Mouse (Mus musculus): ENCODE data around the gene Sh3bp2. TPM values are rescaled to one million over a fixed set of nuclear protein-coding genes. Genes with fewer than 3 reads are reported as not detected.
A peak's percentile ranks its signal among the peaks of the same experiment; 100 is the strongest.
"Not testable (repeated sequence)": the region's sequence is repeated elsewhere in the genome, so short reads cannot be mapped to it uniquely, and the experiment has no call there.

Gene Sh3bp2
- polyA plus RNA-seq, 2 experiments from 2014 or later = 4.0 to 9.6 TPM

GRCm38 (mm10) chr5:34573268-34574221 lies 47.9 kb downstream of the Sh3bp2 start, which contains the start of gene Add1:
Gene Add1 (plus strand): TSS chr5:34573664.
- ATAC-seq = peak; percentile 87

- no peak for ATAC-seq
Measured at GRCm38 (mm10) chr5:34574721-34575120, 49.1 kb downstream of the Sh3bp2 start.

- no peak for ATAC-seq
Measured at GRCm38 (mm10) chr5:34576286-34576685, 50.6 kb downstream of the Sh3bp2 start.

GRCm38 (mm10) chr5:34578038-34578655 lies 52.5 kb downstream of the Sh3bp2 start:
- ATAC-seq = no peak

GRCm38 (mm10) chr5:34579377-34579776 lies 53.7 kb downstream of the Sh3bp2 start:
- ATAC-seq = no peak

GRCm38 (mm10) chr5:34581671-34582313 lies 56.2 kb downstream of the Sh3bp2 start:
- ATAC-seq = not testable (repeated sequence)

- no peak for ATAC-seq
Measured at GRCm38 (mm10) chr5:34582314-34582675, 56.7 kb downstream of the Sh3bp2 start.

- ATAC-seq = no peak
Measured at GRCm38 (mm10) chr5:34585216-34585615, 59.6 kb downstream of the Sh3bp2 start.

- ATAC-seq = no peak
Measured at GRCm38 (mm10) chr5:34587881-34588280, 62.2 kb downstream of the Sh3bp2 start.

GRCm38 (mm10) chr5:34590059-34590458 lies 64.4 kb downstream of the Sh3bp2 start:
- ATAC-seq = no peak

GRCm38 (mm10) chr5:34590702-34591101 lies 65.1 kb downstream of the Sh3bp2 start:
- ATAC-seq = no peak

GRCm38 (mm10) chr5:34591388-34592004 lies 65.9 kb downstream of the Sh3bp2 start:
- no peak for ATAC-seq

- not testable (repeated sequence) for ATAC-seq
Measured at GRCm38 (mm10) chr5:34592224-34592623, 66.6 kb downstream of the Sh3bp2 start.

- no peak for ATAC-seq
Measured at GRCm38 (mm10) chr5:34592666-34593065, 67.0 kb downstream of the Sh3bp2 start.

GRCm38 (mm10) chr5:34593202-34593727 lies 67.6 kb downstream of the Sh3bp2 start:
- no peak for ATAC-seq

GRCm38 (mm10) chr5:34604576-34604975 lies 78.9 kb downstream of the Sh3bp2 start:
- ATAC-seq = no peak

GRCm38 (mm10) chr5:34607100-34607880 lies 81.7 kb downstream of the Sh3bp2 start:
- ATAC-seq = no peak

- no peak for ATAC-seq
Measured at GRCm38 (mm10) chr5:34608226-34608625, 82.6 kb downstream of the Sh3bp2 start.

GRCm38 (mm10) chr5:34609966-34610365 lies 84.3 kb downstream of the Sh3bp2 start:
- ATAC-seq = no peak
